Mouse (Mus musculus) kidney, postnatal 0 days (tissue): Measurements from ENCODE around the gene Gm10778. TPM values are rescaled to one million over a fixed set of nuclear protein-coding genes. Genes with fewer than 3 reads are reported as not detected.

Experiments used
- ATAC-seq: fragments of 200-750 bp; cut with Nextera tagmentation; replicated peaks from 2 replicates; pipeline ENCODE4 v1.8.0; 2017; ENCODE audit warnings: low read depth, moderate number of reproducible peaks, moderate TSS enrichment, moderate library complexity; ENCODE audit not compliant: low FRiP score
- DNase-seq: peaks from one replicate; pipeline ENCODE4 v3.0.0-alpha.2; 2016; ENCODE audit warnings: low spot score
- H3K27ac ChIP-seq: fragments of 300-500 bp; sonication (generic); 2 replicates; pipeline ENCODE4 v1.5.1; 2014; ENCODE audit warnings: mild to moderate bottlenecking
- H3K27me3 ChIP-seq: fragments of 300-500 bp; sonication (generic); 2 replicates; pipeline ENCODE4 v1.6.1; 2014; ENCODE audit warnings: low read length, mixed read lengths; ENCODE audit not compliant: insufficient read depth
- H3K36me3 ChIP-seq: fragments of 300-500 bp; sonication (generic); 2 replicates; pipeline ENCODE4 v1.6.1; 2014; ENCODE audit warnings: low read length, mixed read lengths; ENCODE audit not compliant: insufficient read depth
- H3K4me1 ChIP-seq: fragments of 300-500 bp; sonication (generic); replicated peaks from 2 replicates; pipeline ENCODE4 v1.6.1; 2014; ENCODE audit warnings: antibody characterized with exemption, low read length, mixed read lengths; ENCODE audit not compliant: insufficient read depth
- H3K4me2 ChIP-seq: fragments of 300-500 bp; sonication (generic); 2 replicates; pipeline ENCODE4 v1.6.1; 2014; ENCODE audit warnings: mild to moderate bottlenecking, low read length, moderate library complexity, mixed read lengths
- H3K4me3 ChIP-seq: fragments of 300-500 bp; sonication (generic); replicated peaks from 2 replicates; pipeline ENCODE4 v1.5.1; 2014; ENCODE audit warnings: low read depth, low read length
- H3K9ac ChIP-seq: fragments of 300-500 bp; sonication (generic); 2 replicates; pipeline ENCODE4 v1.6.1; 2014; ENCODE audit warnings: low read depth, low read length
- H3K9me3 ChIP-seq: fragments of 300-500 bp; sonication (generic); replicated peaks from 2 replicates; pipeline ENCODE4 v1.6.1; 2016; ENCODE audit warnings: low read length, inconsistent platforms, mixed read lengths
- CTCF ChIP-seq: IDR thresholded peaks from 2 replicates; pipeline ENCODE4 v1.5.1; 2016; ENCODE audit warnings: antibody characterized with exemption, low read depth, mild to moderate bottlenecking, moderate library complexity
- WGBS: fragments of 180-500 bp; shearing (Covaris S2); extraction: QIAGEN DNeasy Blood & Tissue Kit; methylation state at CpG from one replicate; pipeline ENCODE4 v1.1.7; 2014; 5-methylcytosine and 5-hydroxymethylcytosine counted together
- polyA plus RNA-seq: library from polyadenylated mRNA; unstranded; fragments of >200 nt; fragmentation: Nextera tagmentation; extraction: Ambion mirVana; gene quantifications from 2 replicates; pipeline ENCODE4 v1.2.1, GENCODE M21; 2015

The Gm10778 gene
- polyA plus RNA-seq, 1 experiment from 2014 or later, result 4.0 TPM

- no peak overlapping the region for H3K9ac ChIP-seq
- DNase-seq (no peak), ATAC-seq (no peak)
- H3K4me3 ChIP-seq, result no peak overlapping the region
- peaks cover 14% of the 10 kb centered on the region; the same call in 1 of the 2 replicates for H3K4me1 ChIP-seq
- no peaks in the 10 kb centered on the region for H3K36me3 ChIP-seq
- no peak overlapping the region for H3K4me2 ChIP-seq
- no peak overlapping the region for H3K27ac ChIP-seq
- no peak for TF ChIP-seq CTCF
- H3K27me3 ChIP-seq, result no peaks in the 10 kb centered on the region
- WGBS, result 86% methylated on average over 2 of the region's 2 CpGs
- no peaks in the 10 kb centered on the region for H3K9me3 ChIP-seq
These were observed 7.3 kb upstream of the Gm10778 start for GRCm38 (mm10) chr10:81641566-81641965.

- DNase-seq (no peak), ATAC-seq (no peak)
- 78% methylated on average over 8 of the region's 8 CpGs for WGBS
- Histone ChIP-seq H3K27ac (no peak overlapping the region), H3K4me3 (no peak overlapping the region), H3K36me3 (no peaks in the 10 kb centered on the region), H3K27me3 (no peaks in the 10 kb centered on the region), H3K4me2 (peak overlapping the region; percentile 68), H3K9me3 (no peaks in the 10 kb centered on the region), H3K4me1 (peaks cover 14% of the 10 kb centered on the region; the same call in 1 of the 2 replicates), H3K9ac (peak overlapping the region; percentile 88; the same call in 1 of the 2 replicates)
- no peak for TF ChIP-seq CTCF
These were observed 6.7 kb upstream of the Gm10778 start for GRCm38 (mm10) chr10:81641978-81642647.

- Histone ChIP-seq H3K27me3 (no peaks in the 10 kb centered on the region), H3K4me2 (peak overlapping the region; percentile 68), H3K9me3 (no peaks in the 10 kb centered on the region), H3K36me3 (no peaks in the 10 kb centered on the region), H3K4me3 (peak overlapping the region; percentile 55), H3K9ac (peak overlapping the region; percentile 88), H3K27ac (peak overlapping the region; percentile 93), H3K4me1 (peaks cover 14% of the 10 kb centered on the region; the same call in 1 of the 2 replicates)
- peak; percentile 59 for ATAC-seq
- no peak for TF ChIP-seq CTCF
- DNase-seq, result peak; percentile 35
- 16% methylated on average over 24 of the region's 24 CpGs for WGBS
These were observed 6.0 kb upstream of the Gm10778 start for GRCm38 (mm10) chr10:81642648-81643448.

GRCm38 (mm10) chr10:81643449-81644055, 5.3 kb upstream of the Gm10778 start:
- peak; percentile 89 for ATAC-seq
- no peaks in the 10 kb centered on the region for H3K36me3 ChIP-seq
- H3K27ac ChIP-seq, result peak overlapping the region; percentile 93
- WGBS, result under 1% methylated on average over 74 of the region's 75 CpGs
- peaks cover 14% of the 10 kb centered on the region; the same call in 1 of the 2 replicates for H3K4me1 ChIP-seq
- H3K9ac ChIP-seq, result peak overlapping the region; percentile 88
- no peaks in the 10 kb centered on the region for H3K27me3 ChIP-seq
- H3K9me3 ChIP-seq, result no peaks in the 10 kb centered on the region
- peak; percentile 95 for DNase-seq
- TF ChIP-seq CTCF, result peak; percentile 60
- H3K4me2 ChIP-seq, result peak overlapping the region; percentile 68
- peak overlapping the region; percentile 55 for H3K4me3 ChIP-seq

- ATAC-seq (no peak; the same call in 1 of the 2 replicates), DNase-seq (no peak)
- peak overlapping the region; percentile 68 for H3K4me2 ChIP-seq
- no peak for TF ChIP-seq CTCF
- peaks cover 14% of the 10 kb centered on the region; the same call in 1 of the 2 replicates for H3K4me1 ChIP-seq
- no peaks in the 10 kb centered on the region for H3K36me3 ChIP-seq
- H3K9ac ChIP-seq, result peak overlapping the region; percentile 88; the same call in 1 of the 2 replicates
- WGBS, result 44% methylated on average over 2 of the region's 2 CpGs
- H3K27me3 ChIP-seq, result no peaks in the 10 kb centered on the region
- H3K4me3 ChIP-seq, result peak overlapping the region; percentile 55
- no peaks in the 10 kb centered on the region for H3K9me3 ChIP-seq
- H3K27ac ChIP-seq, result peak overlapping the region; percentile 93
These were observed 4.7 kb upstream of the Gm10778 start for GRCm38 (mm10) chr10:81644162-81644561.

GRCm38 (mm10) chr10:81644716-81645115, 4.1 kb upstream of the Gm10778 start:
- Histone ChIP-seq H3K4me2 (no peak overlapping the region), H3K4me1 (peaks cover 14% of the 10 kb centered on the region; the same call in 1 of the 2 replicates), H3K36me3 (no peaks in the 10 kb centered on the region), H3K27ac (no peak overlapping the region), H3K4me3 (no peak overlapping the region), H3K9ac (no peak overlapping the region), H3K27me3 (no peaks in the 10 kb centered on the region), H3K9me3 (no peaks in the 10 kb centered on the region)
- ATAC-seq (no peak), DNase-seq (no peak)
- WGBS, result 90% methylated on average over 18 of the region's 18 CpGs
- no peak for TF ChIP-seq CTCF
